ENCODE assay signal across 9 mouse cellular contexts in the genomic region with DNA sequence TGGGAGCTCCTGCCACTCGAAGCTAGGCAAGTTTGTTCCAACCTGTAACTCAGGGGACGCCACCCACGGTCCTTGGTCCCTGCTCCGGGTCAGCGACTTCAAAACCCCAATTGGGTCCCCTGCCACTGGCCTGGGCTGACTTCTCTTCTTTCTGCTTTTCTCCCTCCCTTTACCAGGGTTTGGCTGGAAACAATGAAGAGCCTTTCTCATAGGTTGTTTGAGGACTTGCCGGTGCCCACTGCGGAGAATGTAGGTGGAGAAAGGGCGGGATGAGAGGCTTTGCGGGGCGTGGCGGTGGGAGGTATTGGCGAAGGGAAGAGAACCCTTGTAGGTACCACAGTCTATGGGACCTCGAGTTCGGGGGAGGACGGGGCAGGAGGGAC. TPM values are rescaled to one million over a fixed set of nuclear protein-coding genes. Genes with fewer than 3 reads are reported as not detected.
DNase-seq lines count a peak whose midpoint lies in the region; ATAC-seq lines count a peak whose summit lies in the region.
"Had no signal": no experiment of that assay in that cellular context is flagged by ENCODE, and none has a peak within 500 bp of the region (broad histone marks: within the 10 kb centered on the region; RNA-seq: fewer than 3 reads in every experiment).

A gene (minus strand): TSS at position 194 of the 383 bp plus-strand sequence.

- H3K36me3 ChIP-seq in forebrain, embryonic 10.5 days (replicated peaks), result no peaks in the 10 kb centered on the region
- H3K36me3 ChIP-seq in kidney, embryonic 15.5 days, result no peaks in the 10 kb centered on the region
- H3K36me3 ChIP-seq in liver, embryonic 11.5 days (ENCODE audit: control insufficient read depth, insufficient read depth, low read length), result no peaks in the 10 kb centered on the region

- H3K4me1 ChIP-seq in forebrain, embryonic 10.5 days, result peaks cover 22% of the 10 kb centered on the region
- peaks cover 17% of the 10 kb centered on the region for H3K4me1 ChIP-seq in kidney, embryonic 15.5 days
- H3K4me1 ChIP-seq in liver, embryonic 11.5 days (replicated peaks; ENCODE audit: control insufficient read depth, insufficient read depth, low read length), result peaks cover 2% of the 10 kb centered on the region; the same call in 1 of the 2 replicates

- no peaks in the 10 kb centered on the region for H3K9me3 ChIP-seq in forebrain, embryonic 10.5 days
- no peaks in the 10 kb centered on the region for H3K9me3 ChIP-seq in kidney, embryonic 15.5 days (replicated peaks)
- no peaks in the 10 kb centered on the region for H3K9me3 ChIP-seq in liver, embryonic 11.5 days (ENCODE audit: control insufficient read depth, low read length)

- H3K4me2 ChIP-seq in kidney, embryonic 15.5 days, result peak within 1 kb of the TSS; percentile 97
- peak within 1 kb of the TSS; percentile 70 for H3K4me2 ChIP-seq in liver, embryonic 11.5 days

- 0% methylated on average over 15 of the region's 15 CpGs for WGBS in forebrain, embryonic 10.5 days
- WGBS in kidney, embryonic 15.5 days, result 1% methylated on average over 15 of the region's 15 CpGs
- WGBS in liver, embryonic 11.5 days, result 2% methylated on average over 15 of the region's 15 CpGs

- H3K9ac ChIP-seq in kidney, embryonic 15.5 days, result peak within 1 kb of the TSS; percentile 21; the same call in 1 of the 2 replicates
- no peak within 1 kb of the TSS for H3K9ac ChIP-seq in liver, embryonic 11.5 days (ENCODE audit: low read depth, low read length)

- H3K27me3 ChIP-seq in forebrain, embryonic 10.5 days (ENCODE audit: poor library complexity, severe bottlenecking), result peaks cover 45% of the 10 kb centered on the region
- H3K27me3 ChIP-seq in kidney, embryonic 15.5 days, result peaks cover 31% of the 10 kb centered on the region
- peaks cover 26% of the 10 kb centered on the region for H3K27me3 ChIP-seq in liver, embryonic 11.5 days (replicated peaks; ENCODE audit: control insufficient read depth, insufficient read depth, low read length)
- H3K27me3 ChIP-seq: CH12.LX had no signal

- peak; percentile 85 for DNase-seq in heart, adult 11 months
- no peak for DNase-seq in heart, postnatal 14 days
- peak; percentile 62 for DNase-seq in R1 (ENCODE audit: low read depth, low spot score)
- DNase-seq in forebrain, embryonic 10.5 days (ENCODE audit: extremely low spot score, low spot score), result peak; percentile 33
- no peak for DNase-seq in liver, embryonic 11.5 days (ENCODE audit: low spot score)
- DNase-seq in right cerebral cortex, postnatal 14 days, result peak; percentile 28
- no peak for DNase-seq in thymus, postnatal 36 days

- peak within 1 kb of the TSS; percentile 68 for H3K27ac ChIP-seq in forebrain, embryonic 10.5 days
- no peak within 1 kb of the TSS for H3K27ac ChIP-seq in kidney, embryonic 15.5 days
- no peak within 1 kb of the TSS for H3K27ac ChIP-seq in liver, embryonic 11.5 days (ENCODE audit: low read depth, low read length)

- intact Hi-C loops in heart, postnatal 14 days (cut with DNase I), result no loop called here

- ATAC-seq in kidney, embryonic 15.5 days (replicated peaks; ENCODE audit: low FRiP score), result peak; percentile 70
- peak; percentile 41 for ATAC-seq in liver, embryonic 11.5 days (replicated peaks; ENCODE audit: low FRiP score)

- H3K4me3 ChIP-seq in forebrain, embryonic 10.5 days, result peak within 1 kb of the TSS; percentile 67
- peak within 1 kb of the TSS; percentile 53 for H3K4me3 ChIP-seq in kidney, embryonic 15.5 days (replicated peaks)
- peak within 1 kb of the TSS; percentile 42 for H3K4me3 ChIP-seq in liver, embryonic 11.5 days (ENCODE audit: low read depth, low read length)

RNA-seq across cellular contexts. Expression of the gene that starts here (rescaled TPM):
- under 1 TPM; 0.20 to 0.24 TPM for total RNA-seq in heart, postnatal 14 days (2021)
- 2.1 and 2.4 TPM in 2 replicates for polyA plus RNA-seq in forebrain, embryonic 10.5 days (2016; fragmentation: Nextera tagmentation; extraction: Ambion mirVana)
- 3.0 and 3.9 TPM in 2 replicates for polyA plus RNA-seq in kidney, embryonic 15.5 days (2015; fragmentation: Nextera tagmentation; extraction: Ambion mirVana)
- polyA plus RNA-seq in liver, embryonic 11.5 days (2014; fragmentation: Nextera tagmentation; extraction: Ambion mirVana), result 0.62 and 0.84 TPM in 2 replicates

Comparison
In these comparisons a context has a peak if more than half of its experiments do, and no peak if none do; other contexts are left out.
1. DNase-seq: peak in heart, adult 11 months (single experiment), R1 (single experiment), forebrain, embryonic 10.5 days (single experiment) and right cerebral cortex, postnatal 14 days (single experiment); none in heart, postnatal 14 days (0 of 2), liver, embryonic 11.5 days (single experiment) and thymus, postnatal 36 days (0 of 2).
2. Peak in ATAC-seq, H3K4me3 ChIP-seq and H3K4me2 ChIP-seq in liver, embryonic 11.5 days; RNA of the gene not detected or under 1 TPM.
3. Peak in every context shown above with its lines, with median percentiles within 50 percentile points of each other: H3K4me3 ChIP-seq.